Mouse (Mus musculus) retina, postnatal 7 days (tissue): ENCODE results near the gene Dock9.
"Not testable (repeated sequence)": the region's sequence is repeated elsewhere in the genome, so short reads cannot be mapped to it uniquely, and the experiment has no call there.

Source experiments
- DNase-seq: peaks from one replicate; pipeline ENCODE4 v3.0.0-alpha.2; 2012; ENCODE audit warnings: low read depth, low spot score

The Dock9 gene

GRCm38 (mm10) chr14:121660167-121660894, 137.3 kb downstream of the Dock9 start:
- no peak for DNase-seq

DNA sequence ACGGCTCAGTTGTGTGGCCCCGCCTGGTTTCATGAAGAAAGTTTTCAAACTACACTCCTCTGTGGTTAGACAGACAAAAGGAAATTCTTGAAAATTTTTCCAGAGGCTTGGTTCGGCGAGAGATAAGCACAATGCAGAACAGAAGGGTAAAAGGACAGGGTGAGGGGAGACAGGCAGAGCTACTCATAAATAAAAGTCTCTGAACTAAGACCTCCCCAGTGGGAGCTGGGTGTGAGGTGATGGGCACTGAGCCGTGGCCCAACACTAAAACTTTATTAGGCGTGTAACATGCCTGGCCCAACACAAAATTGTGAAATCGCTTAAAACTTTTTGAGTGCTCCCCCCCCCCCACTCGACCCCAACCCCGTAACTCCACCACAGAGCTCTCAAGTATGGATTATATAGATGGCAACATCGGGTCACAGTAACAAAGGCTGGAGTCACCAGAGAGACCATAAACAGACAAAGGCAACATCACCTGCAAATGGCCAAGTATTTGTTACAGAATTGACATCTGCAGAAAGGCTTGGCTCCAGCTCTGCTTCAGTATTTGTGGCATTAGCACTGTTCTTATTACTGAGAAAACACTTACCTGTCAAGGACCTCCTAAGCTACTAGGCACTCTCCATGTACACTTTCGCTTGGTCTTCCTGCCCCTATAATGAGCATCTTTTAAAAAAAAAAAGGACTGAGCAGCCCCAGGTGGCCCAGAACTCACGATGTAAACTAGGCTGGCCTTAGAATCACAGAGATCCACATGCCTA, 138.4 kb downstream of the Dock9 start:
- no peak for DNase-seq

- no peak for DNase-seq
Measured at GRCm38 (mm10) chr14:121658537-121658936, 139.1 kb downstream of the Dock9 start.

- DNase-seq = no peak
Measured at GRCm38 (mm10) chr14:121657633-121658032, 140.0 kb downstream of the Dock9 start.

- no peak for DNase-seq
Measured at GRCm38 (mm10) chr14:121656912-121657311, 140.7 kb downstream of the Dock9 start.

DNA sequence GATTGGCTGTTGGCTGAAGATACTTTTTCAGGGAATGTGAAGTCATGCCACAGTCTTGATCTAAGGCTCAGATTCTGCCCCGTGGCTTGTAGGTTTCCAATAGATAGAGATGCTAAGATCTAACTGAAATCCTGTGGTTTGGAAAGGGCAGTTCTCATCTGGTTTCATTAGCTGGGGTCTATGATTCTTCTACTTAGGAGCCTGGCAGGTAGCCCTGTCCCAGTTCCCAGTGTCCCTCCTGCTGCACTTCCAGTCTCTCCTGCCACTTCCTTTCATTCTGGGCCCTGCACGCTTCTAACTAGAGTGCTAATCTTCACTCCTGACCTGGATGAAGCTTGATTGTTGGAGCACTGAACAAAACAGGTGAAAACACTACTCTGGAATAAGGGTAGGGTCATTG, 142.7 kb downstream of the Dock9 start:
- DNase-seq = no peak

GRCm38 (mm10) chr14:121654416-121654967, 143.1 kb downstream of the Dock9 start:
- no peak for DNase-seq

GRCm38 (mm10) chr14:121653717-121654116, 143.9 kb downstream of the Dock9 start:
- DNase-seq = no peak

DNA sequence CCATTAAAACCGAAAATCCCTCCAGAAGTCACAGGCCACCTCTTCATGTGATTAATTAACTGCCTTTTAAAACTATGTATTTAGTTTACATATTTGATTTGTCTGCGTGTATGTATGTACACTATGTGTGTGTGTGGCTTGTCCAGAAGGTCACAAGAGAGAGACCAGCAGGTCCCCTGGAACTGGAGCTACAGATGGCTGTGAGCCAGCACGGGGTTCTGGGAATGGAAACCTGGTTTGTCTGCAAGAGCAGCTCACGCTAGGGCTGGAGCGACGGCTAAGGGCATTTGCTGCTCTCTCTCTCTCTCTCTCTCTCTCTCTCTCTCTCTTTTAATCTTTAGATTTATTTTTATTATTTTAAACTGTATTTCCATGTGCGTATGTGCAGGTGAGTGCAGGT, 144.4 kb downstream of the Dock9 start:
- no peak for DNase-seq

GRCm38 (mm10) chr14:121648581-121649060, 149.0 kb downstream of the Dock9 start:
- no peak for DNase-seq

DNA sequence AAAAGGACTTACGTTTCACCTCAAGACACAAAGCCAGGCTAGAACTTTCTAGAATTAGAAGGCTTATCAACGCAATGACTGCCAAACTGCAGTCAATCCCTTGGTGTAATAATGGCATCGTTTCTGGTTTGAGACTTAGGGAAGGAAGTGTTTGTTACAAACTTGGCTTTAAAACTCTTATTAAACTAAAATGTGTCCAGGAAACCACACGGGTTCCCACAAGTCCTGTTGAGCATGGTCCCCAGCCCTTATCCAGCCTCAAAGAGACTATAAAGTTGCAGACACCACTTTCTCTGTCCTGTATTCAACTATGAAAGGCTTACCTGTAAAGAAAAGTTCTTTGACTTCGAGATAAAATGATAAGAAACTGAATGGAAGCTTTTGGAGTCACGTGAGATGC, 149.9 kb downstream of the Dock9 start:
- no peak for DNase-seq

- no peak for DNase-seq
Measured at GRCm38 (mm10) chr14:121646617-121647016, 151.0 kb downstream of the Dock9 start.

GRCm38 (mm10) chr14:121644302-121644701, 153.3 kb downstream of the Dock9 start:
- DNase-seq = no peak

GRCm38 (mm10) chr14:121641271-121641670, 156.4 kb downstream of the Dock9 start:
- no peak for DNase-seq

DNA sequence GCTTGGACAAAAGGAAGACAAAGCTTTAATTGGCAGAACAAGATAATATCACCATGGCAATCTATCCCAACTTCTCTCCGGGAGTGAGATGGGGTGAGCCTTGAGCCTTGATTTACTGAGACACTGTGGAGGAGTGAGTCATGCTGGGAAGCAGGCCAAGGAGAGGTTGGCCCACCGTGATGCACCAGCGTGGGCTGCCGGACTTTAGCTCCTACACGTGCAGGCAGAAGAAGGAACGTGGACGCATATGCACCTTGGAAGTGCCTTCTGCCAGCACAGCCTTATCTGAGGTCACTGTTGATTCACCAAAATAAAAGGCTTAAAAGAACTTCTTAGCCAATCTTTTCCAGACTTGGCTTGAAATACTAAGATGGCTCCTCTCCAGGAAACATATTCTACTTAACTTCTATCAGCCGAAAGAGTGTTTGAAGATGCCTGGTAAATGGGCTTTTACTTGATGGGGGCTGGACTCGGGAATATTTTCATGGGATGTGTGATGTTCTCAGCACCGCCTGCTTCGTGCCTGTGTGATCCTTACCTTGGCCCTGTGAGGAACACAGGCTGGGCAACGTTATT, 160.6 kb downstream of the Dock9 start:
- no peak for DNase-seq

- no peak for DNase-seq
Measured at GRCm38 (mm10) chr14:121634736-121635430, 162.8 kb downstream of the Dock9 start.

DNA sequence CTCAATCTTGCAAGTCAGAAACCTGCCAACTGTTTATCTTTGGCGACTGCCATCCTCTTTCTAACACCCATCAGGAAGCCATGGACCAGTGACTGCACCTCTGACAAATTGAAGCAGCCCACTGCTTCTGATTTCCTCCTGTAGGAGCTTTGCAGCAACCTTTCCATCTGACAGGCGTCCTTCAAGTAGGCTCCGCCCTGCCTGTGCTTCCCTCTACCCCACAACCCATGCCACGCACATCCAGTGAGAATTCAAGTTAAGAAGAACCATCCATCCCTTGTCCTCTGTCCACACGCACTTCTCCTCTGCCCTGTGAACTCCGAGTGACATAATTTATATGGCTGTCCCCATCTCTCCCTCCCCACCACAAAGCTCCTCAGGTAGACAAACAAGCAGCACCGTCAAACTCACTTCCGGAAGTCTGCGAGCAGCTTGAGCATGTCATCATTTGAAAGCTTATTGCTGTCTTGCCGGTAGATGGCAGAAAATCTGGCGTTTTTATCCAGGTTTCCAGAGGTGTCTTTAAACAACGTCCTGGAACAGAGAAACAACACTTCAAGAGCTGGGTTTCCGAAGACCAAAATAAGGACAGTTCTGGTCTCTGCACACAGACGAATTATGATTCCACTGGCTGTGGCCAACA, 163.4 kb downstream of the Dock9 start:
- DNase-seq = no peak

GRCm38 (mm10) chr14:121631934-121632333, 165.7 kb downstream of the Dock9 start:
- no peak for DNase-seq

DNA sequence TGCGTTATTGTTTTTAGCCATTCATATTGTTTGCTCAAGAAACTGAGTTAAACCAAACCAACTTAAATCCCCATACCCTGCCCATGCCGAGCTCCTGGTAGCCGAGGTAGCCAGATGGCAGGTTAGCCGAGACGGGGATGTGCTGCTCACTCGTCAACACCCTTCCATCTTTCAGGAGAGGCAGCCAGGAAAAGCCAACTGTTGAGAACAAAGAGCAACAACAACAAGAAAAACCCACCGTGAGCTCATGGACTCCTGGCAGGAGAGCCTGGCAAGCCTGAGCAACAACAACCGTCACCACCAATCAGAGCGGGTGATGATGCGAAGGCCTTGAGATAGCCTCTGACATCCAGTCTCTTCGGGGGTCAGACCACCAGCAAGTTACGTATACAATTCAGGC, 170.9 kb downstream of the Dock9 start:
- no peak for DNase-seq

DNA sequence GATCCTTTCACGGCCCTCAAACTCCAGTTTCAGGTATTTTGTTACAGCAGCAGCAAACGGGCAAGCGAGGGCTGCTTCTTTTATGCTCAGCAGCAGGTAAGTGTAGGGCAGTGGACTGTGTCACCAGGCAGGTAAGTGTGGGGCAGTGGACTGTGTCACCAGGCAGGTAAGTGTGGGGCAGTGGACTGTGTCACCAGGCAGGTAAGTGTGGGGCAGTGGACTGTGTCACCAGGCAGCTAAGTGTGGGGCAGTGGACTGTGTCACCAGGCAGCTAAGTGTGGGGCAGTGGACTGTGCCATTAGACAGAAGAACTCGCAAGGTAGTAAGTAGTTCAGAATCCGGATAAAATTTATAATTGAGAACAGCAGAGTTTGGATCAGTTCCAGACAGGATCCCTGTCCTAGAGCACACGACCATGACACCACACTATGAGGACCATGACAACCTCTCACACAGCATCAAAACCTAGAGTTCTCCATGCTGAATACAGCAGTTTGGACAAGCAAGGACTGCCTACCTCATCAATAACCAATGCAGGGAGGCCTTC, 173.6 kb downstream of the Dock9 start:
- not testable (repeated sequence) for DNase-seq

DNA sequence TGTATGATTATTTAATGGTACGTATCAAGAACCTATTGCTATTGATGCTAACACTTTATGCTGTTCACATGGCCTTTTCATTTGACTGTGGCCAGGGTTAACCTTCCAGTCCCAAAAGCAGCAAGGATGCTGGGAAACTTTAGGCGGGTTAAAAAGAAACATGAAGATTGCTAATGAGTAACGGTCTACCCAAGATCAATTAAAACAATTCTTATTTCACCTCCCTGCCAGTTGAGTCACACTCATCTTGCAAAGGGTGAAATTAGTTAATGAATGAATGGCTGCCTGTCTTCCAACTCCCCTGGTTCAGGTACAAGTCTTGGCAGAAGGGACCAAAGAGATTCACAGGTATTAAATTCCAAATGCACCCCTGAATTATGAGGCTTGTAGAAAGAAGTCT, 175.8 kb downstream of the Dock9 start:
- no peak for DNase-seq
